In the genomic region with DNA sequence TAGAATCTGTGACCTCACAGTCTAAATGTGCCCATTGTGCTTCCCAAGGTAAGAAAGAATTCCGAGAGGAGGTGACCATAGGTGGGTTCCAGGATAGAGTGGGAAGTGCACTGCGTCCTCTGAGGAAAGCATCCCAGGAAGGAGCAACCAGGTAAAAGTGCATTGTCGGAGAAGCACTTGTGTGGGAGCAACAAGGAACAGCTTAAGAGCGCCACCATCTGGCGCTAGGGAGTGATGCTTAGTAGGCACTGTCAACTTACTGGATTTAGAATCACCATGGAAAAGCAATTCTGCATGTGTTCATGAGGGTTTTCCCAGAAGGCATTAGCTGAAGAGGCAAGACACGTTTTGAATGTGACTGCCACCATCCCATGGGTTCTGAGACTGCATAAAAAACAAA, we compare ENCODE assay signal across 9 mouse cellular contexts.
A peak's percentile ranks its signal among the peaks of the same experiment; 100 is the strongest.
DNase-seq lines count a peak whose midpoint lies in the region; ATAC-seq and TF ChIP-seq lines count a peak whose summit lies in the region.
"Had no signal": no experiment of that assay in that cellular context is flagged by ENCODE, and none has a peak within 500 bp of the region (broad histone marks: within the 10 kb centered on the region; RNA-seq: fewer than 3 reads in every experiment).

No protein-coding gene starts in this region.

- H3K9ac ChIP-seq in midbrain, embryonic 13.5 days (replicated peaks): no peak overlapping the region

- H3K27me3 ChIP-seq in midbrain, embryonic 13.5 days: no peaks in the 10 kb centered on the region

- 26% methylated on average over 6 of the region's 6 CpGs for WGBS in midbrain, embryonic 13.5 days

- TF ChIP-seq CTCF in layer of hippocampus, adult 2 months (conservative IDR thresholded peaks at IDR 0.05): peak; percentile 74

- no peaks in the 10 kb centered on the region for H3K36me3 ChIP-seq in midbrain, embryonic 13.5 days

- no peaks in the 10 kb centered on the region for H3K9me3 ChIP-seq in midbrain, embryonic 13.5 days

- peak; percentile 5 for DNase-seq in cerebellum, adult 11 months
- DNase-seq in cerebellum, postnatal 4 days (ENCODE audit: low spot score in 2 of 2): no peak
- DNase-seq in layer of hippocampus, adult 2 months (ENCODE audit: low spot score in 2 of 2): peak; percentile 6 to 12
- no peak for DNase-seq in layer of hippocampus, adult 9-10 months (ENCODE audit: low spot score)
- peak; percentile 39 for DNase-seq in MN1 (ENCODE audit: low spot score)
- DNase-seq in embryo, embryonic 10.5 days (ENCODE audit: low spot score): peak; percentile 61
- DNase-seq in urinary bladder, postnatal 4 days (ENCODE audit: low spot score in 2 of 2): no peak

- peak; percentile 46; the same call in 1 of the 2 replicates for ATAC-seq in midbrain, embryonic 13.5 days

- no peak overlapping the region for H3K4me3 ChIP-seq in layer of hippocampus, adult 2 months
- no peak overlapping the region for H3K4me3 ChIP-seq in midbrain, embryonic 13.5 days (replicated peaks)
- H3K4me3 ChIP-seq: megakaryocyte, embryonic 14.5 days had no signal

- H3K27ac ChIP-seq in layer of hippocampus, adult 2 months: no peak overlapping the region
- H3K27ac ChIP-seq in midbrain, embryonic 13.5 days: no peak overlapping the region

- peaks cover 23% of the 10 kb centered on the region for H3K4me1 ChIP-seq in midbrain, embryonic 13.5 days (replicated peaks)

- no peak overlapping the region for H3K4me2 ChIP-seq in midbrain, embryonic 13.5 days (replicated peaks)

Comparison
In these comparisons a context has a peak if more than half of its experiments do, and no peak if none do; other contexts are left out.
1. DNase-seq: peak in cerebellum, adult 11 months (single experiment), layer of hippocampus, adult 2 months (2 of 2), MN1 (single experiment) and embryo, embryonic 10.5 days (single experiment); none in cerebellum, postnatal 4 days (0 of 2), layer of hippocampus, adult 9-10 months (single experiment) and urinary bladder, postnatal 4 days (0 of 2).